Mouse (Mus musculus) activated CD4-positive, CD25-positive, alpha-beta regulatory T cell, adult 4 months (primary cell): Measurements from ENCODE around the gene Prpf40b. TPM values are rescaled to one million over a fixed set of nuclear protein-coding genes. Genes with fewer than 3 reads are reported as not detected.

ENCODE experiments used
- ATAC-seq: one replicate; pipeline ENCODE4 v1.8.0; 2017
- polyA plus RNA-seq, 2 experiments: library from polyadenylated mRNA; unstranded; fragments of 100-300 nt; shearing (Covaris generic); gene quantifications; one replicate each; pipeline ENCODE4 v1.2.1; 2017

Gene Prpf40b
- polyA plus RNA-seq, 2 experiments from 2014 or later = 3.9 to 7.4 TPM

DNA sequence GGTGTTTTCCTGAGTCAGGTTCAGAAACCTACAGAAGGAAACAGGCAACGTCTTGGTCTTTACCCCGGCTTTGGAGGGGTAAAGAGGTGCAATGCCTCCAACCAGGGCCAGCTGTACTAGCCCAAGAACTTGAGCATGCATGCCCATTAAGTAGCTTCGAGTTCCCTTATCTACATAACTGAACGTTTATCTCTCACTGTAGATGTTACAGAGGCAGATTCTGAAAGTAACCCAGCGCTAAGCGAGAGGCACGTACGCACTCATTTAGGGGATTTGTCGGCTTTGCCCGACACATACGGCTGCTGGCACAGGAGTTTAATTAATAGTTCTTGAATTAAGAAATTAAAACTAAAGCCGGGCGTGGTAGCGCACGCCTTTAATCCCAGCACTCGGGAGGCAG lies 600 bp upstream of the Prpf40b start:
- ATAC-seq = no peak

DNA sequence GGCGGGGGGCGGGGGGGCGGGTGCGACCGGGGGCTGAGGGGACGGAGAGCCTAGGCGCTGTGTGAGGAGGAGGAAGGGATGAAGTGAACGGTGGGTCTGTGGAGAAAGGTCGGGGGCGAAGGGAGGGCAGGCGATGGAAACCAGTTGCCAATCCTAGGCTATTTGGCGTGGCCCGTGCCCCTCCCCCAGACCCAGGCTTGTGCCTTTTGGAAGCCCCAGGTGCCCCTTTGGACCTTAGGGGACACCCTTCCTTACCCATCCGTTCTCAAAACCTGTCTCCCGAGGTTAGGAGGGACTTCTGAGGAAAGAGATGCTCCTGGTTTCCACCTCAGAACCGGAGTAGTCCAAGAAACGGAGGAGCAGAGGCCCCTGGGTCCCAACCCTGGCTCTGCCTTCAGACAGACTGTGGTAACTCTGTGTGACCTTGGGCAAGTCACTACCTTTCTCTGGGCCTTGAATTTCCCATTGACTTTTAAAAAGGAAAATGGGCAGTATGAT lies 646 bp downstream of the Prpf40b start, which contains the start of gene Fam186b:
TSS of gene Fam186b (minus strand) at position 405 of the 498 bp plus-strand sequence.
- ATAC-seq = no peak

- no peak for ATAC-seq
Measured at GRCm38 (mm10) chr15:99296213-99296612, 1.3 kb downstream of the Prpf40b start.

- ATAC-seq = no peak
Measured at GRCm38 (mm10) chr15:99307476-99307875, 12.6 kb downstream of the Prpf40b start.

DNA sequence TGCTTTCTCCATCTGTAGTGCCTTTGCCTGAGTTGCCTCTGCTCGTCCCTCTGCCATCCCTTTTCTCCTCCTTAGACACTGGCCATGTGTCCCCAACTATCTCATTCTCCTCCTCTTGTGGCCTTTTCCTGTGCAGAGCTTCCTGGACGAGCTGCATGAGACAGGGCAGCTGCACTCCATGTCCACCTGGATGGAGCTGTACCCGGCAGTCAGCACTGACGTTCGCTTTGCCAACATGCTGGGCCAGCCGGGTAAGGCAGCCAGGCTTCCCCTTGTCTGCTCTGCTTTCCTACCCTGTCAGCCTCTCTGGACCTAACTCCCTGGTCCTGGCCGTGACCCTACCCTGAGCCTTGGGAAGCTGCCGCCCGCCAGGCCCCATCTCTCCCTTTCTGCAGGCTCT lies 14.7 kb downstream of the Prpf40b start:
- no peak for ATAC-seq

DNA sequence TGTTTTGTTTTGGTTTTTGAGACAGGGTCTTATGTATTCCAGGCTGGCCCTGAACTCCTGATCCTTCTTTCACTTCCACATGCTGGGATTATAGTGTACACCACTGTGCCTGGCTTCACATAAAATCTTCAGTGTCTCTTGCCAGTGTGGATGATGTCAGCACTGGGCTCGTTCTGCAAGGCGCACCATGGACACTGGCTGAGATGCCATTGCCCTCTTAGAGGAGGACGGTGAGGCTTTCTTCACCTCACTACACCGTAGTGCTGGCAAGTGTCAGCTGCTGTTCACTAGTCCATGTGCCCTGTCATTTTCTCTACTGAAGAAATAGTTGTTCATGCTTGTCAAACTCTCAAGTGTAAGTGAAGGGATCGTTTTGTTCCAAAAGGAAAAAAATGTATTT lies 15.7 kb downstream of the Prpf40b start:
- ATAC-seq = no peak

- ATAC-seq = no peak
Measured at GRCm38 (mm10) chr15:99314891-99315290, 20.0 kb downstream of the Prpf40b start.

DNA sequence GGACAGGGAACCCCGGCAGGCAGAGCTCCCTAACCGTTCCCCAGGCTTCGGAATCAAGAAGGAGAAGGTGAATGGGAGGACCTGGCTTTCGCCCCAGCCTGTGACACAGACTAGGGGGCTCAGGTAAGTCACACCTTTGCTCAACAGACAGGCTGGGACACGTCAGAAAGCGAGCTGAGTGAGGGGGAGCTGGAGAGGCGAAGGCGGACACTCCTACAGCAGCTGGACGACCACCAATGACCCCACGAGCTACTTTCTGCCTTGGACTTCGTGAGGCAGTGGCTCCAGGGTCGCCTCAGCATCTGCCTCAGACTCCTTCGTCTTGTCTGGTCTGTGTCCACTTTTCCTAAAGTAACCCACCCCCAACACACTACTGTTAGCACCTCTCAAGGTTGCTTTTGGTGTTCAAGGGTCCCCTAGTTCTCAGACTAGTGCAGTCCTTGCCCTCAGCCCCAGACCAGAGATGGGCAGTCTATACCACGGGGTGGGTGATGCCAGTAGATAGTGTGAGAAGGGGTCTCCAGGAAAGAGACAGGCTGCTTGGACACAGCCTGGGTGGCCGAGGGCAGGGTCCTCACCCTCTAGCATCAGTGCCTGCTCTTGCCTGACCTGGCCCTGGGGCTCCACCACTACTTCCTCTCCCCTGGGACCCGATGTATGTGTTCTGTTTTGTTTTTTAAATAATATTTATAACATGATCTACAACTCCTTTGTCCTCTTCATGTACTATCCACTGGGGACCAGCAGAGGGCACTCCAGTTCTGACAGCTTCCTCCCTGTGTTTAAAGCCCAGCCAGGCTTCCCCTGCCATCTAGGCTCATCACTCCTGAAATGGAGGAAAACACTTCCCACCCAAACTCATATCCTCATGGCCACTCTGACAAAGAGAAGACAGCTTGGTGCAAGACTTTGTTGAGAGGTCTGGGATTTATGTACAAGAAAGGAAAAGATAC lies 21.7 kb downstream of the Prpf40b start:
- peak; percentile 75 for ATAC-seq

DNA sequence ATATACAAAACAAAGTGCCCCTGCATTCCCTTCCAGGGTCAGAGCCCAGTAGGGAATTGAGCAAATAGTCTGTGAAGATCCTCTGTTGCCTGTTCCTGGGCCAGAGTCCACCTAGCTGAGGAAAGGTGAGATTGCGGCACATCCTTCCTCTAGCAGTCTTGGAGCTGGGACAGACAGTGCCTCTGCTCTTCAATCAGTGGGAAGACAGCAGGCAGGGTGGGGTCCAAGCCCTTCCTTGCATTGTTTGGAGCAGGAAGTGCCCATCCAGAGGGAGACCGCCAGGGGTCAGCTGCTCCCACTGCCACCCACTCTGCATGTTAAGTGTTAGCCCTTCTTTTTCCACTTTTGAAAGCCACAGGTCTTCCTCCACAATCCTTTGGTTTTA lies 22.4 kb downstream of the Prpf40b start:
- no peak for ATAC-seq

DNA sequence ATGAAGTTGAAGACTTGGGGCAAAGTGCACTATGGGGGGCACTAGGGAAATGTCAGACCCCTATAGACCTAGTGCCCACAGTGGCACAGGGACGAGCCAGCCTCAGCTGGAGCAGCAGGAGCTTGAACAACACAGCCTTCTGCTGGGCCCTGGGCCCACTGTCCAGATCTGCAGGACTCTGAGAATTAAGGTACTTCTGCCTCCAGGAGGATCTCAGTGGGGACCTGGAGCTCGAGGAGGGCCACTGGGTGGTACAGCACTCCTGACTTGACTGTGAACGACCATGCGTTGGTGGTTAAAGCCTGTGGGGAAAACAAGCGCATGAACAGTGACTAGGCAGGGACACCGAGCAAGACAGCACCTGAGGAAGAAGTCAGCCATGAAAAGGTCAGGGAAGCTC lies 23.2 kb downstream of the Prpf40b start:
- no peak for ATAC-seq

DNA sequence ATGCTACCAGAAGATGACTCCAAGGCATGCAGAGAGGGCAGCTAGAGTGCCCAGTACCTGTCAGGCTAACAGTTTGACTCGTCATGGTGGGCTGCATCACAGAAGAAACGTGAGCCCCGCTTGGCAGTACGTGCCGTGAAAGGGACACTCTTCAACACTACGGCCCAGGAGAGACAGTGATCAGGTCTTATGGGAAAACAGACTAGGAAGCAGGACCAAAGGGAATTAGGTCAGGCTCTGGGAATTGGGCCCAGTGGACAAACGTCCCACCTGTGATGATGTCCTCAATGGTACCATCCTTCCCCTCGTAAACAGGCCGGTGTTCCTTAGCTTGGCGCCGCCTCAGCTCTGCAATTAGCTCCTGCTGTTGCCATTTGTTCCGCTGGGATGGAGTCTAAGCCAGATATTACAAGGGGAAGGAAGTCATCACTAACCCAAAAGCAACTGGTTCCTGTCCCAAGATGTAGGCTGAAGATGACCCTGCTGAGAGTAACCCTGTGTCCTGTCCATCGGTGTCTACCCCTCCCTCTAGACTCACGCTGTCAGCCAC lies 24.0 kb downstream of the Prpf40b start:
- no peak for ATAC-seq

DNA sequence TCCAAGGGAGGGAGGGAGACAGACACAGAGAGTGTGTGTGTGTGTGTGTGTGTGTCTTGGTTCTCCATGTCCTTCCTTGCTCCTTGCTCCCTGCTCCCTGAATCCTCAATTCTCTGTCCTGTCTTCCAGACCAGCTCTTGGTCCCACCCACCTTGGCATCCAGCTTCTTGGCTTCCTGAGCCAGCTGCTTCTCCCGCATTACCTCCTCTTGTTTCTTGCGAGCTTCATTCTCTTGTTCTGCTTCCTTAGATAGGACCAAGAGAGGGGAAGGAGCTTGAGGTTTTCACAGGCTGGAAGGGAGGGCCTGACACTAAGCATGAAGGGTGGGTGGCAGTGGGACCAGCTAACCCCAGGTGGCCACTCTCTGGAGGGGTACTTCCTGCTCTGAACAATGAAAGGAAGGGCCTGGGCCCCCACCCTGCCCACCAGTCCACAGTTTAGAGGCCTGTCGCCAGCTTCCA lies 24.6 kb downstream of the Prpf40b start:
- no peak for ATAC-seq

GRCm38 (mm10) chr15:99320168-99320674 lies 25.3 kb downstream of the Prpf40b start:
- ATAC-seq = no peak

GRCm38 (mm10) chr15:99320978-99321377 lies 26.1 kb downstream of the Prpf40b start:
- no peak for ATAC-seq

DNA sequence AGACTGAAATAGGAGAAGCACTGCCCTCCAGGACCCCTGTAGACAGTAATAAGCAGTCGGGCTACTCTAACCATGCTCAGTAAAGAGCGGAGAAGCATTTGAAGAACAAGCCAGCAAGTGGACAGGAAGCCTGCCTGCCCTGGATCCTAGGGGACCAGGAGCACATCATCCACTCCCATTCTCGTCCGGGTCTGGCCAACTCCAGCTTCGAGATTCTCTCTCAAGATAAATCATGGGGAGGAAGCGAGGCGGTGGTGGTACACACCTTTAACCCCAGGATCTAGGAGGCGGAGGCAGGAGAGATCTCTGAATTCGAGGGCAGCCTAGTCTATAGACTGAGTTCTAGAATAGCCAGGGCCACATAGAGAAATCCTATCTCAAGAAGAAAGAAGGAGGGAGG lies 29.3 kb downstream of the Prpf40b start:
- no peak for ATAC-seq

DNA sequence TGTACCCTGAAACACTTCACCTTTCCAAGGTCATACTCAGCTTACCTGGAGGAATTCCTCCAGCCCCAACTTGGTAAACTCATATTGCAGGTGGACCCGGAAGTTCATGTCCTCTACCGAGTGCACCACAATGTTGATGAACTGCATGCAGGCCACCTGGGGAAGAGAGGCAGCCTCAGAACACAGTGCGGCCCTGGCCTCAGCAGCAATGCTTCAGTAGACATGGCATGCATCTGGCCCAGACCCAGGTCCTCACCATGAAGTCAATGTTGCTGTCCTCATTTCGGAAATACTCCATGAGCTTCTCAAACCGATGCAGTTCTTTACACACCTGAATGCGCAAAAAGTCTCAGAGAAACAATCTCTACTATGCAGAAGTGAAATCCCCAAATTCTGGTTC lies 30.7 kb downstream of the Prpf40b start:
- no peak for ATAC-seq

DNA sequence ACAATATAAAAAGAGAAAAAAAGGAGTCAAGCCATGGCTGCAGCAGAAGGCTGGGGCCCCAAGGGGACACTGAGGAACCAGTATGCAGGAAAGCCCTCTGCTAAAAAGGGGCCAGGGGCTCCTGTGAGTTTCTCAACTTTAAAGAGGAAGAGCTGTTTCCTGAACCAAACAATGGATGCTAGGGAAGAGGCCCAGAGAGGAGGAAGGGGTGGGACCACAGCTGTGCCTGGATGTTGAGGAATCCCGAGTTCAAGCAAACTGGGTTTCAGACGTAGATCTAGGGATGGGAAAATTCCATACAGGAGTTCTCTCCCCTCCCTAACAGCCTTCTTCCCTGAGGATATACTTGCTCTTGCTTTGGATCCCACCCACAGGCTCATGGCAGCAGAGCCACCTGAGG lies 31.5 kb downstream of the Prpf40b start:
- no peak for ATAC-seq

DNA sequence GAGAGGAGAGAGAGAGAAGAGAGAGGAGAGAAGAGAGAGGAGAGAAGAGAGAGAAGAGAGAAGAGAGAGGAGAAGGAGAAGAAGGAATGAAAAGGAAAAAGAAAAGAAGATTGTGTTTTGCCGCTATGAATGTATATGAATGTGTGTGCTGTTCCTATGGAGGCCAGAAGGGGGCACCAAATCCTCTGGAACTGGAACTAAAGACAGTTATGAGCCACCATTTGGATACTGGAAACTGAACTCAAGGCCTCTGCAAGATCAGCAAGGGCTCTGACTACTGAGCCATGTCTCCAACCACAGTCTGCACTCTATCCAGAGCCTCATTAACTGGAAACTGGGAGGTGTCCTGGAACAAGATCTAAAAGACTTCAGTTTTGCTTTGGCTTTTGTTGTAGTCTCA lies 32.1 kb downstream of the Prpf40b start:
- ATAC-seq = peak; percentile 36

DNA sequence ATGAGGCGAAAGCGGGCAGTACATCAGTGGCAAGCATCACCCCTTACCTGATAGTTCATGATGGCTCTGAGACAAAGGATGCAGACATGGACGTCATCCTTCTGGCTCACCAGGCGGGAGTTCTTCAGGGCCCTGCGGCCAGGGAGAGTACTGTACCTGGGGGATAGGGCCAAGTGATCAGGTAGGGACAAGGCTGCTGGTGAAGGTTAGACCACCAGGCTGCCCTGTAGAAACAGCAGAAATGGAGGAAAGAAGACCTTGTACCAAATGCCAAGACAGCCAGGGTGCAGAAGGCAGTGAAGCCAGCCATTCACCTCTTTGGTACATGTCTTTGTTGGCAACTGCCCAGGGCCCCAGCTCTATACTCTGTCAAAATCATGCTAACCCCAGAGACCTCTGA lies 33.1 kb downstream of the Prpf40b start:
- no peak for ATAC-seq

DNA sequence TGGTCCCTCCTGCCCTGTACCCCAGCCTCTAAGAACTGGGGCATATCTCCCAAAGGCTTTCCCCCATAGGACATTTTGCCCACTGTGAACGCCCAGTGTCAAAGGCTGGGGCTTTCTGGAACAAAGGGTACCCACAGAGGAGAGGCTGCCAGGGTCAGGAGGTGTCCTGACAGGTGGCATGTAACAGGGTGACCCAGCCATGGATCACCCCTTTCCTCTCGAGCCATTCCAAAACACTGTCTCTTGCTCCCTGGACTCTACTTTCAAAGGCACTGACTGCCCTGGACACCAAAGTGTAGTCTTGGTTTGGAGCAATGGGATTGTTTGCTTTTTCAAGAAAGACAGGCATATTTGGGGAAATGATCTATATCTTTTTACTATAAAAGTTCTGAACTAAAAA lies 35.4 kb downstream of the Prpf40b start:
- ATAC-seq = no peak

DNA sequence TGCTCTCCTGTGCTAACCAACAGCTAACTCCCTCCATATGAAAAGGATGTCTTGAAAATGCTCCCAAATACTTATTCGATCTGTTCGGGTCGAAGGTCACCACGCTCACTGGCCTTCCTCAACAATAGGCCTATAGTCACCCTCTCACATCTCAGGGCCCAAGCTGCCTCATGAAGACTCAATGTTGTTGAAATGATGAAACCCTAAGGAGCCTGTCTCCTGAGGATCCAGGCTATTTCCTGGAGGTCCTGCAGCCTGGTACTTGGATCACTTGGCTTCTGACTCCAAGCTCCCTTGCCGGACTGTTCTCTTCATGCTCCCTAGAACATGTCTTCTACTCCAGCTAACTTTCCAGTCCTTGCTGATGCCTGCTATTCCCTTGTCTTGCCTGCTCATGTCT lies 36.5 kb downstream of the Prpf40b start:
- no peak for ATAC-seq

DNA sequence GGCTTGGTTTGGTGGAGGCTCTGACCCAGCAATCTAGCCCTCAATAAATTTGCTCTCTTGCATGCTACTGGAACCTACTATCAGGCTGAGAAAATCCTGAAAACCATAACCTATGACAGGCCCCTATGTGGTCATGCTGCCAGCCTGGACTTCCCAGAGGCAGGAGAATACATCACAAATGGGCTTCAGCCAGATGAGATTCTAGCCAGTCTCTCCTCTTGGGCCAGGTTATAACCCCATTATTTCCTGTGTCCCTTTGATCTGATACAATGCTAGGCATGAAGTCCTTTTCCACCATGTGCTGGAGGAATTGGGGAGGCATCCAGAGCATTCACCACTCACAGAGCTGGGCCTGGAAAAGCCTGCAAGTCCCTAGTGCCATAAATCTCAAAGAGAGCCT lies 37.2 kb downstream of the Prpf40b start:
- no peak for ATAC-seq

GRCm38 (mm10) chr15:99332921-99333675 lies 38.2 kb downstream of the Prpf40b start:
- peak; percentile 90 for ATAC-seq
